Comparison of ENCODE assay signal across 14 mouse cellular contexts in the genomic region with DNA sequence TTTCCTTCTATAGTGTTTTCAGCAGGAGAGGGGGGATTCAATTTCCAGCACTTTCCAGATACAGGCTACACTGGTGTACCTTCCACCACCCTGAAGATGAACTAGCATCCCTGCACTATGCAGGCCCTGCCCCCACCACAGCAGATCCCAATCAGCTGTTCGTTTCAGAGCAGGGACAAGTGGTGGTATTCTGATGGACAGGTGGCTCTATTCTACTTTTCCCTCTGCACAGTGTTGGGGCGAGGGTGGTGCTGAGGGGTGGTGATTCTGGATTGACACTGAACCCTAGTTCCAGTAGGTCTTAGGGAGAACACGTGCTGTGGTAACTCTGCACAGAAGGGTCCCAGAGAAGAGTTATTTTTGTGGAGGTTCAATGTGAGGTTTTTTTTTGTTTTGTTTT. TPM values are rescaled to one million over a fixed set of nuclear protein-coding genes. Genes with fewer than 3 reads are reported as not detected.
DNase-seq lines count a peak whose midpoint lies in the region; ATAC-seq and TF ChIP-seq lines count a peak whose summit lies in the region.
"Had no signal": no experiment of that assay in that cellular context is flagged by ENCODE, and none has a peak within 500 bp of the region (broad histone marks: within the 10 kb centered on the region; RNA-seq: fewer than 3 reads in every experiment).

No protein-coding gene starts in this region.

- 58% methylated on average over 3 of the region's 3 CpGs for WGBS in intestine, embryonic 14.5 days
- 71% methylated on average over 3 of the region's 3 CpGs for WGBS in intestine, postnatal 0 days
- 42% methylated on average over 3 of the region's 3 CpGs for WGBS in lung, postnatal 0 days
- WGBS in stomach, embryonic 15.5 days = 57% methylated on average over 3 of the region's 3 CpGs
- 75% methylated on average over 3 of the region's 3 CpGs for WGBS in neural tube, embryonic 15.5 days

- no peaks in the 10 kb centered on the region for H3K27me3 ChIP-seq in intestine, embryonic 14.5 days (replicated peaks; ENCODE audit: control insufficient read depth, insufficient read depth, low read length)
- no peaks in the 10 kb centered on the region for H3K27me3 ChIP-seq in intestine, postnatal 0 days (replicated peaks; ENCODE audit: control insufficient read depth, insufficient read depth, low read length)
- H3K27me3 ChIP-seq in lung, postnatal 0 days (replicated peaks; ENCODE audit: insufficient read depth, low read length) = no peaks in the 10 kb centered on the region
- H3K27me3 ChIP-seq in stomach, embryonic 15.5 days (replicated peaks) = no peaks in the 10 kb centered on the region
- H3K27me3 ChIP-seq in neural tube, embryonic 15.5 days (replicated peaks) = no peaks in the 10 kb centered on the region
- H3K27me3 ChIP-seq: CH12.LX had no signal

- no peak for DNase-seq in gastrocnemius, adult 2 months
- no peak for DNase-seq in gastrocnemius, postnatal 14 days
- DNase-seq in intestine, embryonic 14.5 days (ENCODE audit: low spot score) = no peak
- no peak for DNase-seq in lung, postnatal 0 days (ENCODE audit: low spot score)
- DNase-seq in lung, adult 18-20 months = no peak
- DNase-seq: adrenal gland, postnatal 10 days; cerebellum, adult 9-10 months; thymus, postnatal 25 days had no signal

- no peak overlapping the region for H3K9ac ChIP-seq in intestine, embryonic 14.5 days (ENCODE audit: low read length)
- no peak overlapping the region for H3K9ac ChIP-seq in intestine, postnatal 0 days (ENCODE audit: low read depth, low read length)
- H3K9ac ChIP-seq in lung, postnatal 0 days (replicated peaks; ENCODE audit: low read depth) = no peak overlapping the region
- no peak overlapping the region for H3K9ac ChIP-seq in stomach, embryonic 15.5 days
- H3K9ac ChIP-seq in neural tube, embryonic 15.5 days (replicated peaks) = no peak overlapping the region
- H3K9ac ChIP-seq: liver, embryonic 14.5 days had no signal

- TF ChIP-seq CTCF in gastrocnemius, adult 2 months (IDR thresholded peaks at IDR 0.05) = no peak
- no peak for TF ChIP-seq CTCF in intestine, postnatal 0 days (IDR thresholded peaks at IDR 0.05; ENCODE audit: low read depth)
- TF ChIP-seq CTCF in lung, postnatal 0 days (IDR thresholded peaks at IDR 0.05) = no peak

- peaks cover 27% of the 10 kb centered on the region for H3K4me1 ChIP-seq in intestine, embryonic 14.5 days (replicated peaks; ENCODE audit: control insufficient read depth, insufficient read depth, low read length)
- 0 out of 2 replicates have a peak, but pooled peaks cover 3% of the 10 kb centered on the region for H3K4me1 ChIP-seq in intestine, postnatal 0 days (replicated peaks; ENCODE audit: control insufficient read depth, insufficient read depth, low read length)
- H3K4me1 ChIP-seq in lung, postnatal 0 days (ENCODE audit: insufficient read depth, low read depth, low read length) = peaks cover 4% of the 10 kb centered on the region; the same call in 1 of the 2 replicates
- H3K4me1 ChIP-seq in stomach, embryonic 15.5 days = peaks cover 11% of the 10 kb centered on the region
- no peaks in the 10 kb centered on the region for H3K4me1 ChIP-seq in neural tube, embryonic 15.5 days

- intact Hi-C loops in gastrocnemius, adult 2 months (cut with DNase I) = no loop called here
- intact Hi-C loops in gastrocnemius, postnatal 14 days (cut with DNase I; ENCODE audit: low total_unique reads) = no loop called here

- H3K4me3 ChIP-seq in gastrocnemius, adult 2 months = no peak overlapping the region
- no peak overlapping the region for H3K4me3 ChIP-seq in intestine, embryonic 14.5 days (ENCODE audit: low read depth, low read length)
- no peak overlapping the region for H3K4me3 ChIP-seq in intestine, postnatal 0 days (ENCODE audit: low read depth, low read length)
- no peak overlapping the region for H3K4me3 ChIP-seq in lung, postnatal 0 days (ENCODE audit: low read depth, low read length)
- no peak overlapping the region for H3K4me3 ChIP-seq in stomach, embryonic 15.5 days (replicated peaks)
- no peak overlapping the region for H3K4me3 ChIP-seq in neural tube, embryonic 15.5 days (replicated peaks)

- peak overlapping the region; percentile 56 for H3K27ac ChIP-seq in gastrocnemius, adult 2 months
- H3K27ac ChIP-seq in intestine, embryonic 14.5 days (ENCODE audit: low read depth) = peak overlapping the region; percentile 38; the same call in 1 of the 2 replicates
- no peak overlapping the region; the same call in 1 of the 2 replicates for H3K27ac ChIP-seq in intestine, postnatal 0 days (ENCODE audit: low read depth, low read length)
- H3K27ac ChIP-seq in lung, postnatal 0 days (ENCODE audit: low read length) = peak overlapping the region; percentile 49
- H3K27ac ChIP-seq in stomach, embryonic 15.5 days = peak overlapping the region; percentile 18; the same call in 1 of the 2 replicates
- no peak overlapping the region for H3K27ac ChIP-seq in neural tube, embryonic 15.5 days (replicated peaks)
- H3K27ac ChIP-seq: liver, embryonic 14.5 days had no signal

- no peaks in the 10 kb centered on the region for H3K9me3 ChIP-seq in intestine, embryonic 14.5 days (ENCODE audit: control insufficient read depth, low read length)
- no peaks in the 10 kb centered on the region for H3K9me3 ChIP-seq in intestine, postnatal 0 days (ENCODE audit: control insufficient read depth)
- H3K9me3 ChIP-seq in lung, postnatal 0 days (ENCODE audit: low read length) = no peaks in the 10 kb centered on the region
- H3K9me3 ChIP-seq in stomach, embryonic 15.5 days = no peaks in the 10 kb centered on the region
- no peaks in the 10 kb centered on the region for H3K9me3 ChIP-seq in neural tube, embryonic 15.5 days (replicated peaks)

- no peak; the same call in 1 of the 2 replicates for TF ChIP-seq EP300 in lung, postnatal 0 days (IDR thresholded peaks at IDR 0.05)

- no peaks in the 10 kb centered on the region for H3K36me3 ChIP-seq in intestine, embryonic 14.5 days (ENCODE audit: control insufficient read depth, insufficient read depth, low read length)
- H3K36me3 ChIP-seq in intestine, postnatal 0 days (ENCODE audit: control insufficient read depth, insufficient read depth) = no peaks in the 10 kb centered on the region
- no peaks in the 10 kb centered on the region for H3K36me3 ChIP-seq in lung, postnatal 0 days (ENCODE audit: insufficient read depth, low read length)
- no peaks in the 10 kb centered on the region for H3K36me3 ChIP-seq in stomach, embryonic 15.5 days
- H3K36me3 ChIP-seq in neural tube, embryonic 15.5 days = no peaks in the 10 kb centered on the region

- no peak for ATAC-seq in intestine, embryonic 14.5 days (replicated peaks; ENCODE audit: low FRiP score, low TSS enrichment, low read depth)
- ATAC-seq in intestine, postnatal 0 days = no peak
- no peak for ATAC-seq in lung, postnatal 0 days
- no peak for ATAC-seq in stomach, embryonic 15.5 days (ENCODE audit: insufficient read depth, low FRiP score, low read depth)
- no peak for ATAC-seq in neural tube, embryonic 15.5 days (ENCODE audit: low FRiP score)
- ATAC-seq: forebrain, embryonic 14.5 days had no signal

- no peak overlapping the region for H3K4me2 ChIP-seq in intestine, embryonic 14.5 days (ENCODE audit: low read length)
- H3K4me2 ChIP-seq in intestine, postnatal 0 days (replicated peaks; ENCODE audit: low read depth) = no peak overlapping the region
- H3K4me2 ChIP-seq in lung, postnatal 0 days (replicated peaks; ENCODE audit: low read depth, low read length) = no peak overlapping the region
- H3K4me2 ChIP-seq in stomach, embryonic 15.5 days = no peak overlapping the region
- H3K4me2 ChIP-seq in neural tube, embryonic 15.5 days = no peak overlapping the region

RNA-seq across cellular contexts. Expression of gene Ehd4, which starts 43.2 kb away (rescaled TPM):
- 10 to 100 TPM; 19.5 to 31.7 TPM for total RNA-seq in gastrocnemius, adult 2 months (2021)
- total RNA-seq in gastrocnemius, postnatal 14 days (2021) = 10 to 100 TPM; 72.8 to 89.4 TPM
- 35.4 and 36.5 TPM in 2 replicates for polyA plus RNA-seq in intestine, embryonic 14.5 days (2014; fragmentation: Nextera tagmentation; extraction: Ambion mirVana)
- 70.0 and 74.9 TPM in 2 replicates for polyA plus RNA-seq in intestine, postnatal 0 days (2015; fragmentation: Nextera tagmentation; extraction: Ambion mirVana)
- 228 and 262 TPM in 2 replicates for polyA plus RNA-seq in lung, postnatal 0 days (2015; fragmentation: Nextera tagmentation; extraction: Ambion mirVana)
- 43.4 and 56.0 TPM in 2 replicates for polyA plus RNA-seq in stomach, embryonic 15.5 days (2015; fragmentation: Nextera tagmentation; extraction: Ambion mirVana)
- polyA plus RNA-seq in neural tube, embryonic 15.5 days (2015; fragmentation: Nextera tagmentation; extraction: Ambion mirVana) = 15.9 and 27.7 TPM in 2 replicates

Comparison
In these comparisons a context has a peak if more than half of its experiments do, and no peak if none do; other contexts are left out.
1. H3K27ac ChIP-seq: peak in gastrocnemius, adult 2 months (single experiment), intestine, embryonic 14.5 days (single experiment), lung, postnatal 0 days (single experiment) and stomach, embryonic 15.5 days (single experiment); none in intestine, postnatal 0 days (single experiment) and neural tube, embryonic 15.5 days (single experiment).